Mouse (Mus musculus) naive thymus-derived CD4-positive, alpha-beta T cell, adult 2 months (primary cell): ENCODE results near the gene Rasgef1a.

Source experiments
- DNase-seq: peaks from one replicate; pipeline ENCODE4 v3.0.0-alpha.2; 2011; ENCODE audit warnings: low read depth

The Rasgef1a gene

GRCm38 (mm10) chr6:118027036-118027435 lies 15.8 kb downstream of the Rasgef1a start:
- no peak for DNase-seq

GRCm38 (mm10) chr6:118031467-118031866 lies 20.2 kb downstream of the Rasgef1a start:
- no peak for DNase-seq

GRCm38 (mm10) chr6:118035639-118036038 lies 24.4 kb downstream of the Rasgef1a start:
- no peak for DNase-seq

- no peak for DNase-seq
Measured at GRCm38 (mm10) chr6:118036118-118036805, 25.0 kb downstream of the Rasgef1a start.

- no peak for DNase-seq
Measured at GRCm38 (mm10) chr6:118036866-118037265, 25.6 kb downstream of the Rasgef1a start.

- DNase-seq: no peak
Measured at GRCm38 (mm10) chr6:118045180-118045579, 33.9 kb downstream of the Rasgef1a start.

- no peak for DNase-seq
Measured at GRCm38 (mm10) chr6:118045892-118046291, 34.7 kb downstream of the Rasgef1a start.

GRCm38 (mm10) chr6:118046511-118046910 lies 35.3 kb downstream of the Rasgef1a start:
- DNase-seq: no peak

- no peak for DNase-seq
Measured at GRCm38 (mm10) chr6:118046924-118047323, 35.7 kb downstream of the Rasgef1a start.

GRCm38 (mm10) chr6:118047811-118048505 lies 36.7 kb downstream of the Rasgef1a start:
- no peak for DNase-seq

GRCm38 (mm10) chr6:118049776-118050175 lies 38.5 kb downstream of the Rasgef1a start:
- no peak for DNase-seq

- DNase-seq: no peak
Measured at GRCm38 (mm10) chr6:118051474-118051873, 40.2 kb downstream of the Rasgef1a start.

- no peak for DNase-seq
Measured at GRCm38 (mm10) chr6:118055209-118055608, 44.0 kb downstream of the Rasgef1a start.

- no peak for DNase-seq
Measured at GRCm38 (mm10) chr6:118061266-118061665, 50.0 kb downstream of the Rasgef1a start.

- no peak for DNase-seq
Measured at GRCm38 (mm10) chr6:118063266-118063665, 52.0 kb downstream of the Rasgef1a start.

GRCm38 (mm10) chr6:118064968-118065530 lies 53.8 kb downstream of the Rasgef1a start:
- DNase-seq: peak; percentile 51

- DNase-seq: peak; percentile 18
Measured at GRCm38 (mm10) chr6:118065837-118066198, 54.6 kb downstream of the Rasgef1a start.

GRCm38 (mm10) chr6:118066199-118067081 lies 55.2 kb downstream of the Rasgef1a start:
- peak; percentile 30 for DNase-seq

GRCm38 (mm10) chr6:118067720-118068119 lies 56.5 kb downstream of the Rasgef1a start:
- peak; percentile 15 for DNase-seq

GRCm38 (mm10) chr6:118070321-118071012 lies 59.2 kb downstream of the Rasgef1a start:
- no peak for DNase-seq

- DNase-seq: no peak
Measured at GRCm38 (mm10) chr6:118071013-118071350, 59.7 kb downstream of the Rasgef1a start.

GRCm38 (mm10) chr6:118071416-118071815 lies 60.2 kb downstream of the Rasgef1a start:
- no peak for DNase-seq
